Mouse (Mus musculus): Measurements from ENCODE around the gene Rpp25. TPM values are rescaled to one million over a fixed set of nuclear protein-coding genes. Genes with fewer than 3 reads are reported as not detected.

The Rpp25 gene
- polyA plus RNA-seq, 1 experiment from 2014 or later: 5.3 TPM

DNA sequence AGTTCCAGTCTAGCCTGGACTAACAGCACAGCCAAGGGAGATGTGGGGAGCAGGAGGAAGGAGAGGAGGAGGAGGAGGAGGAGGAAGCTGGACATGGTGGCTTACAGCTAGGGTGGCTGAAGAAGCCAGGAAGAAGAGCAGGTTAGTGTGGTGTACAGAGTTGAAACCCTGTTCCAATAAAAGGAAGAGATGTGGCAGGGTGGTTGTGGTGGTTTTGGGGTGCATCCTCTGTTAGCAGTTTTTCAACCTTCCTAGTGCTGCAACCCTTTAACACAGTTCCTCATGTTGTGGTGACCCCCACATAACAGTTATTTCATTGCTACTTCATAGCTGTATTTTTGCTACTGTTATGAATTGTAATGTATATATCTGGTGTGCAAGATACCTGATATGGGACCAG, 20.6 kb downstream of the Rpp25 start:
- no peak overlapping the region for H3K9ac ChIP-seq (ENCODE audit: low read length)
- H3K9me3 ChIP-seq (replicated peaks; ENCODE audit: control insufficient read depth, low read length): no peaks in the 10 kb centered on the region

GRCm38 (mm10) chr9:57525516-57525915, 21.7 kb downstream of the Rpp25 start:
- no peak overlapping the region for H3K9ac ChIP-seq (ENCODE audit: low read length)
- H3K4me1 ChIP-seq (ENCODE audit: control insufficient read depth, insufficient read depth, low read length): peaks cover 11% of the 10 kb centered on the region
- no peak overlapping the region for H3K4me2 ChIP-seq (ENCODE audit: low read depth, low read length)
- no peak overlapping the region for H3K27ac ChIP-seq (ENCODE audit: low read length)
- H3K9me3 ChIP-seq (replicated peaks; ENCODE audit: control insufficient read depth, low read length): no peaks in the 10 kb centered on the region
- no peaks in the 10 kb centered on the region for H3K27me3 ChIP-seq (ENCODE audit: control insufficient read depth, insufficient read depth, low read length)
- 58% methylated on average over 2 of the region's 2 CpGs for WGBS
- no peak overlapping the region for H3K4me3 ChIP-seq (replicated peaks; ENCODE audit: low read length)
- no peaks in the 10 kb centered on the region for H3K36me3 ChIP-seq (ENCODE audit: control insufficient read depth, insufficient read depth, low read length)
- no peak for ATAC-seq (ENCODE audit: insufficient read depth, low FRiP score)

More for the DNA sequence above, 20.6 kb downstream of the Rpp25 start:
- Histone ChIP-seq H3K27me3 (ENCODE audit: control insufficient read depth, insufficient read depth, low read length) (no peaks in the 10 kb centered on the region), H3K27ac (ENCODE audit: low read length) (no peak overlapping the region), H3K4me1 (ENCODE audit: control insufficient read depth, insufficient read depth, low read length) (peaks cover 11% of the 10 kb centered on the region), H3K4me2 (ENCODE audit: low read depth, low read length) (no peak overlapping the region), H3K36me3 (ENCODE audit: control insufficient read depth, insufficient read depth, low read length) (no peaks in the 10 kb centered on the region), H3K4me3 (replicated peaks; ENCODE audit: low read length) (no peak overlapping the region)
- no peak for ATAC-seq (ENCODE audit: insufficient read depth, low FRiP score)

DNA sequence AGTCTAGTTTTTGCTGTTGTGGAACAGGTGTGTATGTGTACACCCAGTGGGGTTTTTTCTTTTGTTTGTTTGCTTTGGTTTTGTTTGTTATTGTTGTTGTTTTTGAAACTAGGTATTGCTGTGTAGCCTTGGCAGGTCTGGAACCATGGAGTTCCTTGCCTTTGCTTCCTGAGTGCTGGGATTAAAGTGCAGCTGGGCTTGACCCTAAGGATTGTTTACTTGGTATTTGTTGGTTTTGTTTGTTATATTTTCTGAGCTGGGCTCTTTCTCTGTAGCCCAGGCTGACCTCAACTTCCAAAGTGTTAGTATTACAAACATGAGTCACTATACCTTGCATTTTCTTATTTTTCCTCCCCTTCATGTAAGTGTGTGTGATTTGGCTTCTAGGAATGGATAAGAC, 22.6 kb downstream of the Rpp25 start:
- ATAC-seq (ENCODE audit: insufficient read depth, low FRiP score): no peak

GRCm38 (mm10) chr9:57531946-57532345, 28.1 kb downstream of the Rpp25 start:
- Histone ChIP-seq H3K9me3 (replicated peaks; ENCODE audit: control insufficient read depth, low read length) (no peaks in the 10 kb centered on the region), H3K36me3 (ENCODE audit: control insufficient read depth, insufficient read depth, low read length) (no peaks in the 10 kb centered on the region), H3K4me3 (replicated peaks; ENCODE audit: low read length) (no peak overlapping the region), H3K4me1 (ENCODE audit: control insufficient read depth, insufficient read depth, low read length) (no peaks in the 10 kb centered on the region), H3K27ac (ENCODE audit: low read length) (no peak overlapping the region), H3K27me3 (ENCODE audit: control insufficient read depth, insufficient read depth, low read length) (no peaks in the 10 kb centered on the region), H3K9ac (ENCODE audit: low read length) (no peak overlapping the region), H3K4me2 (ENCODE audit: low read depth, low read length) (no peak overlapping the region)
- no peak for ATAC-seq (ENCODE audit: insufficient read depth, low FRiP score)
- 74% methylated on average over 1 of the region's 1 CpGs for WGBS

More for the DNA sequence above, 22.6 kb downstream of the Rpp25 start:
- Histone ChIP-seq H3K27ac (ENCODE audit: low read length) (no peak overlapping the region), H3K9ac (ENCODE audit: low read length) (no peak overlapping the region), H3K4me3 (replicated peaks; ENCODE audit: low read length) (no peak overlapping the region), H3K4me2 (ENCODE audit: low read depth, low read length) (no peak overlapping the region), H3K9me3 (replicated peaks; ENCODE audit: control insufficient read depth, low read length) (no peaks in the 10 kb centered on the region), H3K4me1 (ENCODE audit: control insufficient read depth, insufficient read depth, low read length) (peaks cover 11% of the 10 kb centered on the region), H3K27me3 (ENCODE audit: control insufficient read depth, insufficient read depth, low read length) (no peaks in the 10 kb centered on the region), H3K36me3 (ENCODE audit: control insufficient read depth, insufficient read depth, low read length) (no peaks in the 10 kb centered on the region)

GRCm38 (mm10) chr9:57536362-57536761, 32.5 kb downstream of the Rpp25 start:
- H3K27me3 ChIP-seq (ENCODE audit: control insufficient read depth, insufficient read depth, low read length): no peaks in the 10 kb centered on the region
- no peak for ATAC-seq (ENCODE audit: insufficient read depth, low FRiP score)
- no peaks in the 10 kb centered on the region for H3K9me3 ChIP-seq (replicated peaks; ENCODE audit: control insufficient read depth, low read length)
- H3K4me2 ChIP-seq (ENCODE audit: low read depth, low read length): peak overlapping the region; percentile 70
- peaks cover 10% of the 10 kb centered on the region for H3K4me1 ChIP-seq (ENCODE audit: control insufficient read depth, insufficient read depth, low read length)
- no peak overlapping the region for H3K9ac ChIP-seq (ENCODE audit: low read length)
- H3K27ac ChIP-seq (ENCODE audit: low read length): no peak overlapping the region
- no peaks in the 10 kb centered on the region for H3K36me3 ChIP-seq (ENCODE audit: control insufficient read depth, insufficient read depth, low read length)
- 82% methylated on average over 5 of the region's 5 CpGs for WGBS
- H3K4me3 ChIP-seq (replicated peaks; ENCODE audit: low read length): peak overlapping the region; percentile 59; the same call in 1 of the 2 replicates

DNA sequence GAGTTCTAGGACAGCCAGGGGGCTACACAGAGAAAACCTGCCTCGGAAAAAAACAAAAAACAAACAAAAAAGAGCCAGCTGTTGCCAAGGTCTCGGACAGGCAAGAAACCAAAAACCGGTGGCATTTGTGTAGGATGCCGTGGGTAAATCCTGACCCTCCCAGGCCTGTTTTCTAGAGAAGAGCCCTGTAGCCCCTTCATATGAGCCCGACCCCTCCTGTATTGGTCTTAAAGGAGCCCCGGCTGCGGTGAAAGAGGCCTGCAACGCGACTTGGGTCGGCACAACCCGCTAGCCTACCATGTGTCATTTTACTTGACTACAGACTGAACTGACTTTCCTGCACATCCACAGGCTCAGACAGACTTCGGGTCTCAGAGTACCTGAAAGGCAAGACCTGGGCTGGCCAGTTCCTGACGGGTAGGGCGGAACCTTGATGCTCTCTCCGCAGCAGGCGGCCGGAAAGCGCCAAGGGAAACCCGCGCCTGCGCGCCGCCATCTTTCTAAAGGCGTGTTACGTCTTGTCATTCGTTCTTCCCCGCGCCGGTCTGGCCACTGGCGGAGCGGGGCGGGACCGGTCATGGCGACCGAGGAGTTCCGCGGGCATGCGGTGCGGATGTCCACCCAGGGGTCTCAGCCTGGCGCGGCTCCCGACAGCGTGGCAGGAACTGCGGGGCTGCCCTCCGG, 33.4 kb downstream of the Rpp25 start, which contains the start of gene Fam219b:
Gene Fam219b, plus strand, starts transcription at position 485 of the 684 bp plus-strand sequence.
- WGBS: 1% methylated on average over 45 of the region's 45 CpGs
- Histone ChIP-seq H3K9me3 (replicated peaks; ENCODE audit: control insufficient read depth, low read length) (no peaks in the 10 kb centered on the region), H3K9ac (ENCODE audit: low read length) (peak within 1 kb of the TSS; percentile 91), H3K27me3 (ENCODE audit: control insufficient read depth, insufficient read depth, low read length) (no peaks in the 10 kb centered on the region), H3K27ac (ENCODE audit: low read length) (peak within 1 kb of the TSS; percentile 78), H3K4me3 (replicated peaks; ENCODE audit: low read length) (peak within 1 kb of the TSS; percentile 59), H3K4me2 (ENCODE audit: low read depth, low read length) (peak within 1 kb of the TSS; percentile 70), H3K36me3 (ENCODE audit: control insufficient read depth, insufficient read depth, low read length) (no peaks in the 10 kb centered on the region), H3K4me1 (ENCODE audit: control insufficient read depth, insufficient read depth, low read length) (peaks cover 13% of the 10 kb centered on the region)
- peak; percentile 92 for ATAC-seq (ENCODE audit: insufficient read depth, low FRiP score)

DNA sequence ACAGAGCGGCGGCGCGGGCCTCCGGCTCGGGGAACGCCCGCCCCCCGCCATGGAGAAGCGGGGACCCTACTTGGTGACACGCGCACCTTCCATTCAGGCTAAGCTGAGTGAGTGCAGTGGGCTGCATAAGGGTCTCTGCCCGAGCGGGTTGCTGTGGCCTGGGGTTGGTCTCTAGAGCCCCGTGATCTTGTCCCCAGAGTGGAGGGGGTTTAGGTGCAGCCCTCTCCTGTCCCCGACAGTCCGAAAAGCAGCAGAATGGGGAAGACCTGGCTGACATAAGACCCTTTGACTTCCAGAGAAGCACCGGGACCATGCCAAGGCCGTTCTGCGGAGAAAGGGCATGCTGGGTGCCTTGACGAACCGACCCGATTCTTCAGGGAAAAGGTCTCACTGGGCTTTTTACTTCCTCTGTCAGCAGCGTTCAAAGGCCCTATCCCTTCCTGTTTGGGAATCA, 33.9 kb downstream of the Rpp25 start:
- no peaks in the 10 kb centered on the region for H3K27me3 ChIP-seq (ENCODE audit: control insufficient read depth, insufficient read depth, low read length)
- peak overlapping the region; percentile 70 for H3K4me2 ChIP-seq (ENCODE audit: low read depth, low read length)
- 1% methylated on average over 24 of the region's 24 CpGs for WGBS
- H3K9me3 ChIP-seq (replicated peaks; ENCODE audit: control insufficient read depth, low read length): no peaks in the 10 kb centered on the region
- H3K4me3 ChIP-seq (replicated peaks; ENCODE audit: low read length): peak overlapping the region; percentile 59
- no peaks in the 10 kb centered on the region for H3K36me3 ChIP-seq (ENCODE audit: control insufficient read depth, insufficient read depth, low read length)
- no peak for ATAC-seq (ENCODE audit: insufficient read depth, low FRiP score)
- peak overlapping the region; percentile 91 for H3K9ac ChIP-seq (ENCODE audit: low read length)
- peak overlapping the region; percentile 78 for H3K27ac ChIP-seq (ENCODE audit: low read length)
- H3K4me1 ChIP-seq (ENCODE audit: control insufficient read depth, insufficient read depth, low read length): peaks cover 13% of the 10 kb centered on the region

DNA sequence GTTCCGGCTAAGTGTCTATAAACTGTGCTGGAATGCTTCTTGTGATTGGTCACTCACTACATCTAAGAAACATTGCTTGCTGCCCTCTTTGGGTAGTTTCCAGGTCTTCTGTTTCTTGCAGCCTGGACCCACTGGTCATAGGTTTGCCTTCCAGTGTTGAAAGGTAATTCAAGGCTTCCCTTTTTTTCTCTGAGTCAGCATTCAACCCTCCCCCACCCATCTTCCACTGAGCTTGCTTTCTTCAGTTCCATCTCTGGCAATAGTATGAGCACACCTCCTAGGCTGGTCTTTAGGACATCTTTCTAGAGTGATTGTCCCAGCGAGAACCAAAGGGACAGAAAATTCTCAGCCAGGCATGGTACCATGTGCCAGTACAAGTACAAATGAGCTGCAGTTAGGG, 35.7 kb downstream of the Rpp25 start:
- H3K4me1 ChIP-seq (ENCODE audit: control insufficient read depth, insufficient read depth, low read length): peaks cover 13% of the 10 kb centered on the region
- no peaks in the 10 kb centered on the region for H3K27me3 ChIP-seq (ENCODE audit: control insufficient read depth, insufficient read depth, low read length)
- H3K27ac ChIP-seq (ENCODE audit: low read length): no peak overlapping the region
- 0 out of 2 replicates have a peak, but pooled peaks cover 3% of the 10 kb centered on the region for H3K36me3 ChIP-seq (ENCODE audit: control insufficient read depth, insufficient read depth, low read length)
- 75% methylated on average over 2 of the region's 2 CpGs for WGBS
- no peak for ATAC-seq (ENCODE audit: insufficient read depth, low FRiP score)
- no peak overlapping the region for H3K9ac ChIP-seq (ENCODE audit: low read length)
- no peak overlapping the region for H3K4me3 ChIP-seq (replicated peaks; ENCODE audit: low read length)
- no peak overlapping the region for H3K4me2 ChIP-seq (ENCODE audit: low read depth, low read length)
- no peaks in the 10 kb centered on the region for H3K9me3 ChIP-seq (replicated peaks; ENCODE audit: control insufficient read depth, low read length)

- Histone ChIP-seq H3K27ac (ENCODE audit: low read length) (no peak overlapping the region), H3K36me3 (ENCODE audit: control insufficient read depth, insufficient read depth, low read length) (0 out of 2 replicates have a peak, but pooled peaks cover 3% of the 10 kb centered on the region), H3K9ac (ENCODE audit: low read length) (no peak overlapping the region), H3K4me3 (replicated peaks; ENCODE audit: low read length) (no peak overlapping the region), H3K4me2 (ENCODE audit: low read depth, low read length) (no peak overlapping the region), H3K9me3 (replicated peaks; ENCODE audit: control insufficient read depth, low read length) (no peaks in the 10 kb centered on the region), H3K4me1 (ENCODE audit: control insufficient read depth, insufficient read depth, low read length) (peaks cover 13% of the 10 kb centered on the region), H3K27me3 (ENCODE audit: control insufficient read depth, insufficient read depth, low read length) (no peaks in the 10 kb centered on the region)
- WGBS: 0% methylated on average over 1 of the region's 1 CpGs
- ATAC-seq (ENCODE audit: insufficient read depth, low FRiP score): no peak
Measured at GRCm38 (mm10) chr9:57541312-57541711, 37.5 kb downstream of the Rpp25 start.
